Mouse (Mus musculus) liver, embryonic 12.5 days (tissue): Measurements from ENCODE around the gene Tex14. TPM values are rescaled to one million over a fixed set of nuclear protein-coding genes. Genes with fewer than 3 reads are reported as not detected.

Experiments used
- ATAC-seq: fragments of 200-750 bp; cut with Nextera tagmentation; 2 replicates; pipeline ENCODE4 v1.8.0; 2017; ENCODE audit warnings: moderate number of reproducible peaks, mild to moderate bottlenecking, moderate library complexity
- H3K27ac ChIP-seq: fragments of 300-500 bp; sonication (generic); 2 replicates; pipeline ENCODE4 v1.5.1; 2016; ENCODE audit warnings: mild to moderate bottlenecking
- H3K27me3 ChIP-seq: fragments of 300-500 bp; sonication (generic); replicated peaks from 2 replicates; pipeline ENCODE4 v1.6.1; 2016; ENCODE audit warnings: mild to moderate bottlenecking, moderate library complexity
- H3K36me3 ChIP-seq: fragments of 300-500 bp; sonication (generic); 2 replicates; pipeline ENCODE4 v1.6.1; 2016; ENCODE audit warnings: mild to moderate bottlenecking, moderate library complexity
- H3K4me1 ChIP-seq: fragments of 300-500 bp; sonication (generic); 2 replicates; pipeline ENCODE4 v1.6.1; 2016
- H3K4me2 ChIP-seq: fragments of 300-500 bp; sonication (generic); 2 replicates; pipeline ENCODE4 v1.6.1; 2016; ENCODE audit warnings: mild to moderate bottlenecking, moderate library complexity
- H3K4me3 ChIP-seq: fragments of 300-500 bp; sonication (generic); 2 replicates; pipeline ENCODE4 v1.5.1; 2016; ENCODE audit warnings: mild to moderate bottlenecking, moderate library complexity
- H3K9ac ChIP-seq: fragments of 300-500 bp; sonication (generic); 2 replicates; pipeline ENCODE4 v1.6.1; 2016; ENCODE audit warnings: mild to moderate bottlenecking, moderate library complexity
- H3K9me3 ChIP-seq: fragments of 300-500 bp; sonication (generic); replicated peaks from 2 replicates; pipeline ENCODE4 v1.6.1; 2016; ENCODE audit warnings: mild to moderate bottlenecking, moderate library complexity
- WGBS: fragments of 180-500 bp; shearing (Covaris S2); methylation state at CpG from one replicate; pipeline ENCODE4 v1.1.7; 2016; ENCODE audit not compliant: insufficient replicate concordance; 5-methylcytosine and 5-hydroxymethylcytosine counted together
- polyA plus RNA-seq: library from polyadenylated mRNA; unstranded; fragments of >200 nt; fragmentation: Nextera tagmentation; extraction: Ambion mirVana; gene quantifications from 2 replicates; pipeline ENCODE4 v1.2.1, GENCODE M21; 2016

Tex14 gene
- polyA plus RNA-seq, 1 experiment from 2014 or later = not detected

DNA sequence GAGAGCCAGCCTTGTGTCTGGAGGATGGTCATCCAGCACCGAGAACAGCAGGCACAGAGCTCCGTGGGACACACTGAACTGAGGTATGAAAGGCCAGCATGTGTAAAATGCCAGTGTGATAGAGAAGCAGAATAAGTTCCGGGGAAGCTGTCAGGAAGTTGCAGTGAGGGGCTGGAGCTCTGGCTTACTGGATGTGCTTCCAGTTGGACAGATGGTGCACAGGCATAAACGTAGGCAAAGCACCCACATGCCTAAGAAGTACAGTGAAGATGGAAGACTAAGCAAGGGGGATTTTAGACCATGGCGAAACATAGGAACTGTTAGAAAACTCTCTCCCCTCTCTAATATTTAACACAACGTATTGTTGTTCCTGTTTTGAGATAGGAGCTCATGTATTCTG, 156.3 kb downstream of the Tex14 start:
- H3K4me3 ChIP-seq = no peak overlapping the region
- H3K4me2 ChIP-seq = no peak overlapping the region
- no peak overlapping the region for H3K9ac ChIP-seq
- H3K27me3 ChIP-seq = 0 out of 2 replicates have a peak, but pooled peaks cover 4% of the 10 kb centered on the region
- WGBS = 58% methylated on average over 6 of the region's 6 CpGs
- H3K27ac ChIP-seq = no peak overlapping the region
- H3K36me3 ChIP-seq = no peaks in the 10 kb centered on the region
- 0 out of 2 replicates have a peak, but pooled peaks cover 5% of the 10 kb centered on the region for H3K4me1 ChIP-seq
- no peaks in the 10 kb centered on the region for H3K9me3 ChIP-seq
- ATAC-seq = no peak

- Histone ChIP-seq H3K9ac (no peak within 1 kb of the TSS), H3K4me2 (no peak within 1 kb of the TSS), H3K4me3 (no peak within 1 kb of the TSS), H3K4me1 (0 out of 2 replicates have a peak, but pooled peaks cover 15% of the 10 kb centered on the region), H3K36me3 (no peaks in the 10 kb centered on the region), H3K9me3 (no peaks in the 10 kb centered on the region), H3K27me3 (peaks cover 5% of the 10 kb centered on the region), H3K27ac (no peak within 1 kb of the TSS)
- no peak for ATAC-seq
- 65% methylated on average over 3 of the region's 3 CpGs for WGBS
These were observed 161.6 kb downstream of the Tex14 start, which contains the start of gene Gm11492 for GRCm38 (mm10) chr11:87566501-87566900. Gene Gm11492 (plus strand): TSS chr11:87566653.

DNA sequence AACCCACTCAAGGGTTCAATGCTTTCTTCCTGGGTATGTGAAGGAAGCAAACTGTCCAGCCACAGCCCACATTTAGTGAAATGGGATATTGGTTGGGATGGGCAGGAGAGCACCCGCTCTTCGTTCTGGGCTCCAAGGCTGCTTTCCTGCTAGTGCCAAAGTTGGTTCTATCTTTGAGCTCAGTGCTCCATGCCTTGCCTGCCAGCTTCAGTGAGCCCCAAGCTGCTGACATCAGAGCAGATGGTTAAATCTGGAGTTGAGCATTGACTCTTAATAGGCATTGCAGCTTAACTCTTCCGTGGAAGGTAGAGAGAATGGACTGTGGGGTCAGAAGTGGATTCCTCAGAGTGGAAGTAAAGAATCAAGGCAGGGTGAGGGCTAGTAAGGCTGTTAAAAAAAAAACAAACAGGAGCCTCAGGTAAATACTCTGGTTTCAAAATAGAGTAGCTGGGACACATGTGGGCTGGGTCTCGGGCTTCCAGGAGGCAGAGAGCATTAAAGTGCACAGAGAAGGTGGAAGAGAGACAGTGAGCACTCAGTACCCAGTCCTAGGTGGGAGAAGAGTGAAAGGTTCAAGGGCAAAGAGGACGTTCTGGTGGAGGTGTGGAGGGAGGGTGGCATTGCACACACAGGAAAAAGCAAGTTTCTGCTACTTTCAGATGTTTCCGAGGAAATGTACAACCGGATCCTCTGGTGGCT, 163.5 kb downstream of the Tex14 start, which contains the start of gene Sept4:
Gene Sept4, plus strand, starts transcription at position 649 of the 699 bp plus-strand sequence.
- Histone ChIP-seq H3K4me1 (0 out of 2 replicates have a peak, but pooled peaks cover 11% of the 10 kb centered on the region), H3K27me3 (peaks cover 10% of the 10 kb centered on the region), H3K36me3 (no peaks in the 10 kb centered on the region), H3K9me3 (no peaks in the 10 kb centered on the region), H3K4me2 (no peak within 1 kb of the TSS), H3K9ac (no peak within 1 kb of the TSS), H3K4me3 (no peak within 1 kb of the TSS), H3K27ac (no peak within 1 kb of the TSS)
- WGBS = 67% methylated on average over 7 of the region's 7 CpGs
- ATAC-seq = no peak

DNA sequence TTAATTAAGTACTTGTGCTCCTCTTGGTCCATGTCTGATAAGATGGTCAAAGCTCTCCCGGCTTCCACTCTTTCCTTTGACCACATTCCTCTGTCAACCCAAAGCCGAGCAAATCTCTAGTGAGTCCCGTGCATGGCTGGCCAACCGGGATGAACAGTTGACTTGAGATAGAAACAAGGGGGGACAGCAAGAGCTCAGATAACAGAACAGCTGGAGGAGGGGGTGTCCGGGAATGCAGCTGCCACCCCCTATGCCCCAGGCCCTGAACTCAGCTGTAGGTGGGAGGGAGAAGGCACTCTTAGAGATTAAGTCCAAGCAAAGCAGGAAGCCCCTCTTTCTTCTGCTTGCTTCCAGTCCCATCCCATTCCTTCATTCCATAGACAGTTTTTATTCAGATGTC, 165.9 kb downstream of the Tex14 start:
- Histone ChIP-seq H3K4me1 (0 out of 2 replicates have a peak, but pooled peaks cover 14% of the 10 kb centered on the region), H3K9ac (no peak overlapping the region), H3K4me2 (no peak overlapping the region), H3K27me3 (peaks cover 10% of the 10 kb centered on the region), H3K4me3 (no peak overlapping the region), H3K36me3 (no peaks in the 10 kb centered on the region), H3K27ac (no peak overlapping the region), H3K9me3 (no peaks in the 10 kb centered on the region)
- 48% methylated on average over 5 of the region's 5 CpGs for WGBS
- no peak for ATAC-seq

- Histone ChIP-seq H3K9me3 (no peaks in the 10 kb centered on the region), H3K27me3 (peaks cover 10% of the 10 kb centered on the region), H3K4me2 (no peak overlapping the region), H3K4me3 (no peak overlapping the region), H3K27ac (no peak overlapping the region), H3K4me1 (0 out of 2 replicates have a peak, but pooled peaks cover 14% of the 10 kb centered on the region), H3K9ac (no peak overlapping the region), H3K36me3 (no peaks in the 10 kb centered on the region)
- WGBS = 80% methylated on average over 1 of the region's 1 CpGs
- ATAC-seq = no peak
These were observed 166.6 kb downstream of the Tex14 start for GRCm38 (mm10) chr11:87571361-87571950.

- H3K27ac ChIP-seq = no peak overlapping the region
- H3K9ac ChIP-seq = no peak overlapping the region
- H3K4me1 ChIP-seq = peaks cover 27% of the 10 kb centered on the region
- H3K4me3 ChIP-seq = no peak overlapping the region
- no peaks in the 10 kb centered on the region for H3K36me3 ChIP-seq
- WGBS = 62% methylated on average over 7 of the region's 7 CpGs
- no peak overlapping the region for H3K4me2 ChIP-seq
- no peak for ATAC-seq
- no peaks in the 10 kb centered on the region for H3K9me3 ChIP-seq
- H3K27me3 ChIP-seq = peaks cover 22% of the 10 kb centered on the region
These were observed 168.9 kb downstream of the Tex14 start for GRCm38 (mm10) chr11:87573751-87574150.

- no peak overlapping the region for H3K9ac ChIP-seq
- H3K27me3 ChIP-seq = peaks cover 22% of the 10 kb centered on the region
- H3K4me2 ChIP-seq = no peak overlapping the region
- H3K36me3 ChIP-seq = no peaks in the 10 kb centered on the region
- no peak overlapping the region for H3K27ac ChIP-seq
- H3K4me1 ChIP-seq = peaks cover 36% of the 10 kb centered on the region
- ATAC-seq = no peak
- WGBS = 67% methylated on average over 21 of the region's 21 CpGs
- H3K4me3 ChIP-seq = no peak overlapping the region
- H3K9me3 ChIP-seq = no peaks in the 10 kb centered on the region
These were observed 169.8 kb downstream of the Tex14 start for GRCm38 (mm10) chr11:87574520-87575180.

DNA sequence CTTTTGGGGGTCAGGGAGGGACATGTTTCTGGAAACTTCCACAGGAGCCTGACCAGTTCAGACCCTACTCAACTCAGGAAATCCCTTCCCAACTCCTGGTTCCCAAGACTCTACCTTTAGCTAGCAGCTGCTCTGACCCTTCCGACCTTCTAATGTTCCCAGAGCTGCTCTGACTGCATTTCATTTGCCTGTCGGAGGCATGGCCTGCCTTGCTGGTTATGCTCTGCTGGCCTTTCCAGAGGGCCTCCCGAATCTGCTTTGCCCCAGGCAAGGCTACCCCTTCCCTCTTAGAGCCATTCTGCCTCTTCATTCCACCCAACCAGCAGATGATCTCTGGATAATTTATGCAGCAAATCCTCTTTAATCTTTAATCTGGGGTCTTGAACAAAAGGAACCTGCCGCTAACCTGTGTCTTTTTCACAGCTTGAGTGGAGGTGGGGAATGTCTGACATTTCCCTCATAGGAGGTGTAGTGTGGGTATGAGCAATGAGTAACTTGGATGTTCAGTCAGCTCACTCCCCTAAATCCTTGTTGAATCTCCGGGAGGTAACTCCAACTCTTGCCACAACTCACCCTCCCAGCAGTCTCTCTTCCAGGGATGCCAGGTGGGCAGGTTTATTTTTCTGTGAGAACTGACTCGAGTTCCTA, 172.9 kb downstream of the Tex14 start:
- ATAC-seq = no peak
- H3K4me3 ChIP-seq = peak overlapping the region; percentile 65
- H3K9ac ChIP-seq = peak overlapping the region; percentile 65; the same call in 1 of the 2 replicates
- H3K27me3 ChIP-seq = peaks cover 35% of the 10 kb centered on the region
- H3K27ac ChIP-seq = no peak overlapping the region
- H3K4me2 ChIP-seq = peak overlapping the region; percentile 86
- H3K4me1 ChIP-seq = peaks cover 28% of the 10 kb centered on the region
- no peaks in the 10 kb centered on the region for H3K36me3 ChIP-seq
- H3K9me3 ChIP-seq = no peaks in the 10 kb centered on the region
- 46% methylated on average over 6 of the region's 6 CpGs for WGBS

DNA sequence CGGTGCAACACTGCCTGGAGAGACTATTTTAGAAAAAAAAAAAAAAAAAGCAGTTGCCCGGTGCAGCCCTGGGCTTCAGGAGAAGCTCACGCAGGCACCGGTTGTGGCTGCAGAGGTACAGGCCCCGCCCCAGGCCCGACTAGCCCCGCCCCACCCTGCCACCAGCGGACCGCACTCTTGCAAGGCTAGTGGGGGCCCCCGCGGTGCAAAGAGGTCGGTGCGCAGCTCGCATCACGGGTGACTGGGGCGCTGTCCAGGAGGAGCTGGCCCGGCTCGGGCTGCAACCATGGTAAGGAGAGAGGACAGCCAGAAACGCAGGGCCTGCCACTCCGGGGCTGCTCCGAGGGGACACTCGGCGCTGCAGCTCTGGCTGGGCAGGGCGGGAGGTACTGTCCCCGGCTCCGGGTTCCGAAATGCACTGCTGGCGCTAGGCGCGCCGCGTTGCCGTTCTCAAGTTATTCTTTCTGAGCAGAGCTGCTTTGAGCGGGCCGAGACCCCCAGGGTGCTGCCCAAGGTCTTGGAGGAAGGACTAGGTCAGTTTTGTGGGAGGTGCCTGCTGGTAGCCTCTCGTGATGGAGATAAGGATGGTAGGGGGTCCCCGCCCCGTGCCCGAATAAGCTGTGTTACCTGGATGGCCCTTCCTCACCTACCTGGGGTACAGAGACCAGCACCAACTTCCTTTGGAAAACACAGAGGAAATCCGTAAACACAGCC, 173.5 kb downstream of the Tex14 start:
- ATAC-seq = peak; percentile 82
- peaks cover 32% of the 10 kb centered on the region for H3K27me3 ChIP-seq
- H3K4me3 ChIP-seq = peak overlapping the region; percentile 65
- peak overlapping the region; percentile 65 for H3K9ac ChIP-seq
- H3K4me1 ChIP-seq = peaks cover 28% of the 10 kb centered on the region
- H3K4me2 ChIP-seq = peak overlapping the region; percentile 86
- H3K36me3 ChIP-seq = no peaks in the 10 kb centered on the region
- no peaks in the 10 kb centered on the region for H3K9me3 ChIP-seq
- H3K27ac ChIP-seq = no peak overlapping the region
- under 1% methylated on average over 40 of the region's 40 CpGs for WGBS

GRCm38 (mm10) chr11:87578963-87579601, 174.2 kb downstream of the Tex14 start:
- peak overlapping the region; percentile 86 for H3K4me2 ChIP-seq
- peak overlapping the region; percentile 65 for H3K4me3 ChIP-seq
- H3K27ac ChIP-seq = peak overlapping the region; percentile 8; the same call in 1 of the 2 replicates
- H3K36me3 ChIP-seq = no peaks in the 10 kb centered on the region
- 14% methylated on average over 10 of the region's 10 CpGs for WGBS
- H3K9ac ChIP-seq = peak overlapping the region; percentile 65
- H3K27me3 ChIP-seq = peaks cover 34% of the 10 kb centered on the region
- H3K4me1 ChIP-seq = peaks cover 28% of the 10 kb centered on the region
- peak; percentile 58 for ATAC-seq
- no peaks in the 10 kb centered on the region for H3K9me3 ChIP-seq

GRCm38 (mm10) chr11:87579713-87580112, 174.8 kb downstream of the Tex14 start:
- no peaks in the 10 kb centered on the region for H3K36me3 ChIP-seq
- 50% methylated on average over 1 of the region's 1 CpGs for WGBS
- ATAC-seq = no peak
- H3K27me3 ChIP-seq = peaks cover 34% of the 10 kb centered on the region
- H3K4me1 ChIP-seq = peaks cover 24% of the 10 kb centered on the region
- H3K4me3 ChIP-seq = no peak overlapping the region
- H3K9me3 ChIP-seq = no peaks in the 10 kb centered on the region
- peak overlapping the region; percentile 86; the same call in 1 of the 2 replicates for H3K4me2 ChIP-seq
- peak overlapping the region; percentile 25; the same call in 1 of the 2 replicates for H3K9ac ChIP-seq
- 0 out of 2 replicates have a peak overlapping the region, but pooled peaks have one; percentile 7 for H3K27ac ChIP-seq
